In genomic region chr10:108435616-108436015, GRCm38 (mm10) we compare ENCODE assay signal across 8 mouse cellular contexts.
DNase-seq lines count a peak whose midpoint lies in the region; ATAC-seq and TF ChIP-seq lines count a peak whose summit lies in the region.

No protein-coding gene starts in this region.

- peak overlapping the region; percentile 50 for H3K4me2 ChIP-seq in heart, embryonic 14.5 days (ENCODE audit: low read length)
- H3K4me2 ChIP-seq in midbrain, postnatal 0 days (ENCODE audit: low read depth, low read length, poor library complexity, severe bottlenecking) = no peak overlapping the region

- ATAC-seq in heart, embryonic 14.5 days (ENCODE audit: insufficient number of reproducible peaks, insufficient read depth, low FRiP score, low read depth) = no peak
- peak; percentile 15 for ATAC-seq in Patski
- ATAC-seq in midbrain, postnatal 0 days (ENCODE audit: low FRiP score) = peak; percentile 77; the same call in 1 of the 2 replicates

- CTCF ChIA-PET in Patski (lab: Charles Lee) = interaction anchor here (0.6 to 4.8 kb wide), 14 partner anchors 10 to 577 kb away, joined by 3 to 39 read pairs (median 4); no protein-coding TSS in a partner anchor

- in situ Hi-C loops in Patski (cut with MboI; ENCODE audit: low pct_unique_long_range_greater_than_20kb) = loop anchor here (5.0 to 10.0 kb wide), 2 partner anchors 101 to 128 kb away; partner anchors contain the start of gene Pawr

- DNase-seq in heart, adult 8-10 months (ENCODE audit: low spot score) = no peak
- no peak for DNase-seq in Patski (ENCODE audit: low read depth, low spot score)
- DNase-seq in kidney, adult 18-20 months = peak; percentile 43
- DNase-seq in midbrain, postnatal 0 days (ENCODE audit: low spot score) = peak; percentile 78
- DNase-seq in thymus, postnatal 25 days = no peak
- DNase-seq in adrenal gland, adult (ENCODE audit: inconsistent age in 2 of 2, low spot score in 1 of 2) = no peak
- DNase-seq in thymus, adult 18-20 months = no peak

- no peak overlapping the region for H3K9ac ChIP-seq in heart, embryonic 14.5 days (ENCODE audit: low read length)
- H3K9ac ChIP-seq in midbrain, postnatal 0 days (replicated peaks; ENCODE audit: low read length, poor library complexity, severe bottlenecking) = no peak overlapping the region

- H3K36me3 ChIP-seq in heart, embryonic 14.5 days (ENCODE audit: control insufficient read depth, insufficient read depth, low read length) = no peaks in the 10 kb centered on the region
- no peaks in the 10 kb centered on the region for H3K36me3 ChIP-seq in midbrain, postnatal 0 days (ENCODE audit: insufficient read depth, low read length)

- H3K9me3 ChIP-seq in heart, embryonic 14.5 days (ENCODE audit: control insufficient read depth, low read length) = no peaks in the 10 kb centered on the region
- no peaks in the 10 kb centered on the region for H3K9me3 ChIP-seq in midbrain, postnatal 0 days (ENCODE audit: low read length)

- no peak overlapping the region for H3K27ac ChIP-seq in heart, embryonic 14.5 days (replicated peaks in 1 of 2; ENCODE audit: control insufficient read depth in 1 of 2, insufficient read depth in 1 of 2, low read depth in 2 of 2, low read length in 2 of 2)
- no peak overlapping the region for H3K27ac ChIP-seq in midbrain, postnatal 0 days (ENCODE audit: low read depth, low read length)

- 12% methylated on average over 5 of the region's 5 CpGs for WGBS in heart, embryonic 14.5 days
- 35% methylated on average over 5 of the region's 5 CpGs for WGBS in midbrain, postnatal 0 days

- H3K4me3 ChIP-seq in heart, embryonic 14.5 days (ENCODE audit: control insufficient read depth in 1 of 2, insufficient read depth in 1 of 2, low read depth in 1 of 2, low read length in 2 of 2) = no peak overlapping the region; a peak in 1 of 4 replicates
- H3K4me3 ChIP-seq in midbrain, postnatal 0 days (ENCODE audit: low read depth, low read length) = no peak overlapping the region

- no peaks in the 10 kb centered on the region for H3K27me3 ChIP-seq in heart, embryonic 14.5 days (ENCODE audit: control insufficient read depth, insufficient read depth, low read length)
- no peaks in the 10 kb centered on the region for H3K27me3 ChIP-seq in Patski
- H3K27me3 ChIP-seq in midbrain, postnatal 0 days (ENCODE audit: insufficient read depth, low read length) = no peaks in the 10 kb centered on the region

- POLR2A ChIA-PET in Patski (lab: Charles Lee) = interaction anchor here (1.0 kb wide), 1 partner anchor 102 kb away, joined by 6 read pairs; no protein-coding TSS in a partner anchor

- TF ChIP-seq CTCF in Patski (IDR thresholded peaks at IDR 0.05) = peak; percentile 80
- peak; percentile 84 for TF ChIP-seq CTCF in midbrain, postnatal 0 days (IDR thresholded peaks at IDR 0.05)

- peaks cover 7 to 30% of the 10 kb centered on the region in 2 experiments for H3K4me1 ChIP-seq in heart, embryonic 14.5 days (ENCODE audit: control insufficient read depth in 2 of 2, insufficient read depth in 2 of 2, low read length in 2 of 2)
- no peaks in the 10 kb centered on the region for H3K4me1 ChIP-seq in midbrain, postnatal 0 days (ENCODE audit: insufficient read depth, low read length)

Comparison
In these comparisons a context has a peak if more than half of its experiments do, and no peak if none do; other contexts are left out.
1. DNase-seq: peak in kidney, adult 18-20 months (single experiment) and midbrain, postnatal 0 days (single experiment); none in heart, adult 8-10 months (single experiment), Patski (single experiment), thymus, postnatal 25 days (single experiment), adrenal gland, adult (0 of 2) and thymus, adult 18-20 months (0 of 2).